Mouse (Mus musculus): ENCODE results near the gene Adamtsl1. TPM values are rescaled to one million over a fixed set of nuclear protein-coding genes. Genes with fewer than 3 reads are reported as not detected.

The Adamtsl1 gene
- polyA plus RNA-seq, 1 experiment from 2014 or later: 14.2 TPM

DNA sequence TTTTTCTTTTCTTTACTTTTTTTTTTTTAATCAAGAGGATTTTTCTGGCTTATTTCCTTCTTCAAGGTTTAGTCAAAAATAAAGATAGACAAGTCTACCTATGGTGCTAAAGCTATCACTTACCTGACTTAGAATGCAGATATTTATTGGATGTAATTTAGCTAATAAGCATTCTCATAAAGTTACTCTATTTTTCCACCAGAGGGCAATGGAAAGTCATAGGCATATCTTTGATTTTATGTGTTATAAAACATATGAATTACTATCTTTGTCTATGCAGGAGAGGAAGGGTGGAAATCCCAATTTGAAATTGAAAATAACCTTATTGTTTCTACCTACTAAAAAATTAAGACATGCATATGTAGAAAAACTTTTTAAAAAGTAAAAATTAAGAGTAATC is 418.2 kb downstream of the Adamtsl1 start:
- H3K27me3 ChIP-seq (ENCODE audit: insufficient read depth, low read length): no peaks in the 10 kb centered on the region
- no peaks in the 10 kb centered on the region for H3K4me1 ChIP-seq (ENCODE audit: insufficient read depth)
- peak; percentile 13 for DNase-seq
- H3K9me3 ChIP-seq (ENCODE audit: low read depth, low read length): no peaks in the 10 kb centered on the region
- ATAC-seq (ENCODE audit: insufficient read depth): no peak
- no peak overlapping the region for H3K27ac ChIP-seq (ENCODE audit: low read depth)
- no peaks in the 10 kb centered on the region for H3K36me3 ChIP-seq (ENCODE audit: insufficient read depth)
- TF ChIP-seq CTCF (IDR thresholded peaks at IDR 0.05; ENCODE audit: low read depth): peak; percentile 30
- H3K4me3 ChIP-seq (ENCODE audit: low read depth, low read length): no peak overlapping the region
- H3K9ac ChIP-seq: no peak overlapping the region
- no peak overlapping the region for H3K4me2 ChIP-seq

DNA sequence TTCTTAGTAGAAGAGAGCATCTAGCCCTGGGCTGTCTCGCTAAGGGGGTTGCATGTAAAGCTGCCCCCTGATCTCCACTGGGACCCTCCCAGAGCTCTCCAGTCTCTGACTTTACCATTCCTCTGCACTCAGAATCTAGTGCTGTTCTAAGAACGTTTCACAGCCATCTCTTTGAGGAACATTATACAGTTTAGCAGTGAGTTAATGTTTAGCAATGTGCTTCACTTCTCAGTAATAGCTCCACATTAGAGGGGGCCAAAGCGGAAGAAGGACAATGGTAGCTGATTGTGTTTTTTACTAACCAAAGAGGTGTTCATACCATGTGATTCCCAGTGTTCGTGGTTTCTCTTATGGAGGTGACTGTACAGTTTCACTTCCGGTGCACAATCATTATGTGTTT is 425.5 kb downstream of the Adamtsl1 start:
- DNase-seq (peak; percentile 9), ATAC-seq (ENCODE audit: insufficient read depth) (no peak)
- Histone ChIP-seq H3K36me3 (ENCODE audit: insufficient read depth) (no peaks in the 10 kb centered on the region), H3K4me2 (no peak overlapping the region), H3K9ac (no peak overlapping the region), H3K27ac (ENCODE audit: low read depth) (no peak overlapping the region), H3K4me1 (ENCODE audit: insufficient read depth) (no peaks in the 10 kb centered on the region), H3K9me3 (ENCODE audit: low read depth, low read length) (no peaks in the 10 kb centered on the region), H3K27me3 (ENCODE audit: insufficient read depth, low read length) (no peaks in the 10 kb centered on the region), H3K4me3 (ENCODE audit: low read depth, low read length) (no peak overlapping the region)
- 72% methylated on average over 5 of the region's 5 CpGs for WGBS
- TF ChIP-seq CTCF (IDR thresholded peaks at IDR 0.05; ENCODE audit: low read depth): no peak

DNA sequence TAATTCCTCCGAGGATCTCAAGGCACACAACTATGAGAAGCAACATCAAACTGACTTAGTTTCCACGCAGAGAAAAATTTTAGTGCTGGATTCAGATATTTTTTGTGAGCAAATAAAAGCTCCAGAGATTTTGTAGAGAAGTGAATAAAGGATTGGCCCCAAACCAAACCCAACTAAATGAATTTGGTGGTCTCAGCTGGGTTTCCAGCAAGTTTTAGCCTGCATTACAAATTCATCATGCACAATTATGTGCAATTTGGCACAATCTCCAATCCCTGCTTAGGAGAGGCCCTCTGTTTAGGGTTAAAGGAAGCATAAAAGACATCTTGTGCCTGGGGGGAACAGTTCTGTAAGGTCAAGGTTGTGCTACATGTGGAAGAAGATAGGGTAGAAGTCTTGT is 427.9 kb downstream of the Adamtsl1 start:
- Histone ChIP-seq H3K36me3 (ENCODE audit: insufficient read depth) (no peaks in the 10 kb centered on the region), H3K27ac (ENCODE audit: low read depth) (no peak overlapping the region), H3K9ac (no peak overlapping the region), H3K27me3 (ENCODE audit: insufficient read depth, low read length) (no peaks in the 10 kb centered on the region), H3K9me3 (ENCODE audit: low read depth, low read length) (no peaks in the 10 kb centered on the region), H3K4me1 (ENCODE audit: insufficient read depth) (no peaks in the 10 kb centered on the region), H3K4me3 (ENCODE audit: low read depth, low read length) (no peak overlapping the region), H3K4me2 (no peak overlapping the region)
- 72% methylated on average over 2 of the region's 2 CpGs for WGBS
- no peak for TF ChIP-seq CTCF (IDR thresholded peaks at IDR 0.05; ENCODE audit: low read depth)
- no peak for DNase-seq
- ATAC-seq (ENCODE audit: insufficient read depth): no peak

DNA sequence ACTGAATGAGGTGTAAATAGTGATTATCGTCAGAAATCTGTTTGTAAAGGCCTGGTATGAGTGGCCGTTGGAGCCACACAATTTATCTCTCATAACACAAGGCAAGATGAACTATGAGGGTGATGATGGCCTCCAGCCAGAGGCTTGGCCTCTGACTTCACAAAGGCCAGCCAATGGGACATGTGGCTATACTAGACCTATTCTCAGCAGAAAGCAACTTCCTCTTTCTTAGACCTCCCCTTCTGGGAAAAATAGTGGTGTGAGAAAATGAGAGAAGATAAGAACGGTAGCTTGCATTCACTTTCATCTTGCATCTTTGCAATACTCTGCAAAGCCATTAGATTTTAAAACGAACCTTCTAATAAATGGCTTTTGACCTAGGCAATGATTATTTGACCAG is 439.6 kb downstream of the Adamtsl1 start:
- Histone ChIP-seq H3K4me2 (no peak overlapping the region), H3K27ac (ENCODE audit: low read depth) (no peak overlapping the region), H3K27me3 (ENCODE audit: insufficient read depth, low read length) (no peaks in the 10 kb centered on the region), H3K36me3 (ENCODE audit: insufficient read depth) (no peaks in the 10 kb centered on the region), H3K4me3 (ENCODE audit: low read depth, low read length) (no peak overlapping the region), H3K4me1 (ENCODE audit: insufficient read depth) (no peaks in the 10 kb centered on the region), H3K9me3 (ENCODE audit: low read depth, low read length) (no peaks in the 10 kb centered on the region), H3K9ac (no peak overlapping the region)
- DNase-seq (peak; percentile 40), ATAC-seq (ENCODE audit: insufficient read depth) (no peak)
- TF ChIP-seq CTCF (IDR thresholded peaks at IDR 0.05; ENCODE audit: low read depth): no peak
- 44% methylated on average over 4 of the region's 4 CpGs for WGBS

DNA sequence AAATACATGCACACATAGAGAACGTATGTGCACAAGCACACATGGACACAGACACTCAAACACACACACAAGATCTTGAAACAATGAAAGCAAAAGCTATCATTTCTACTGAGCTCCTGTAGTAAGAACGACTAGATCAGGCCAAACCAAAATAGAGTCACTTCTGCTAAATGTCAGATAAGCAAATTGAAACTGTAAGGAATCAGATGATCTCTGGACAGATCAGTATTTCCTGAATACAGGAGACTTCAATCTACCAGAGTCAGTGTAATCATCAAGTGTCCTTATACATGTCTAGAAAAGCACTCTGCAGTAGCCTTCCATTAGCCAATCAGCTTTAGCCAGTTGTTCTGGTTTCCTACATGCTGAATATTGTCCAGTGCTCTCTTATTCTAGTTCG is 441.4 kb downstream of the Adamtsl1 start:
- no peaks in the 10 kb centered on the region for H3K4me1 ChIP-seq (ENCODE audit: insufficient read depth)
- no peaks in the 10 kb centered on the region for H3K27me3 ChIP-seq (ENCODE audit: insufficient read depth, low read length)
- H3K9me3 ChIP-seq (ENCODE audit: low read depth, low read length): no peaks in the 10 kb centered on the region
- 71% methylated on average over 3 of the region's 3 CpGs for WGBS
- no peak overlapping the region for H3K4me2 ChIP-seq
- TF ChIP-seq CTCF (IDR thresholded peaks at IDR 0.05; ENCODE audit: low read depth): no peak
- DNase-seq (no peak), ATAC-seq (ENCODE audit: insufficient read depth) (no peak)
- no peak overlapping the region for H3K9ac ChIP-seq
- no peak overlapping the region for H3K4me3 ChIP-seq (ENCODE audit: low read depth, low read length)
- no peaks in the 10 kb centered on the region for H3K36me3 ChIP-seq (ENCODE audit: insufficient read depth)
- H3K27ac ChIP-seq (ENCODE audit: low read depth): no peak overlapping the region

DNA sequence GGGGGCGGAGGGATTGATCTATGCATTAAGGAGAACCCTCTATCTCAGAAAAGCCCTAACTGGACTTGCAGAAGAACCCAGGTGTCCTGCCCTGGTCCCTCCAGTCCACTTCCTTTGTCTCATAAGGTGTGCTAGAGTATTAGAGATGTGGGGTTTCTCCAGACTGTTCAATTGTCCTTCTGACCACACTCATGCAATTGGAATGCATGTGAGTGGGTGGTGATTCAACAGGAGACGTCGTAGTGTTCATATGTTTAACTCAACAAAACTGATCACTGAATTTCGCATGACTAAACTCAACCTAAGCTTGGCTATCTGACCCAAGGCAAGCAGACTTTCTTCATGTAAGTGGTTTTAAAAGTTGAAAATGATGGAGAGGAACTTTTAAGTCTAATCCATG is 443.3 kb downstream of the Adamtsl1 start:
- Histone ChIP-seq H3K36me3 (ENCODE audit: insufficient read depth) (no peaks in the 10 kb centered on the region), H3K9me3 (ENCODE audit: low read depth, low read length) (no peaks in the 10 kb centered on the region), H3K4me1 (ENCODE audit: insufficient read depth) (no peaks in the 10 kb centered on the region), H3K4me2 (no peak overlapping the region), H3K27ac (ENCODE audit: low read depth) (no peak overlapping the region), H3K27me3 (ENCODE audit: insufficient read depth, low read length) (no peaks in the 10 kb centered on the region), H3K4me3 (ENCODE audit: low read depth, low read length) (no peak overlapping the region), H3K9ac (no peak overlapping the region)
- ATAC-seq (ENCODE audit: insufficient read depth) (no peak), DNase-seq (no peak)
- TF ChIP-seq CTCF (IDR thresholded peaks at IDR 0.05; ENCODE audit: low read depth): no peak
- 65% methylated on average over 4 of the region's 4 CpGs for WGBS

DNA sequence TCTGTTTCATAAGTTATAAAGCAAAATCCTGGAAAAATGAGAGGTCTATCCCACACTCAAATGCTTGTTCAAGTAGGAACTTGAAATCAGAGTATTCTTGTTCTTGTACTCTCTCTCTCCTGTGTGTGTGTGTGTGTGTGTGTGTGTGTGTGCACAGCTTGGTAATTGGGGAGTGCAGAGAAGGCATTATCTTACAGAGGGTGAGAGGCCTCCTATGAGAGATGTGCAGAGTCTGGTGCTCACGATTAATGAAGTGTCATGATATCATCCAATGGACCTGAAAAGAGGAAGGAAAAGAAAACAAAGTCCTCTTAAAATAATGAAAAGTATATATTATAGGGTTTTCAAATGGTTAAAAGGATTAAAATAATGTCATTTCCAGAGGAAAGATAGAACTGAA is 443.9 kb downstream of the Adamtsl1 start:
- H3K9me3 ChIP-seq (ENCODE audit: low read depth, low read length): no peaks in the 10 kb centered on the region
- 43% methylated on average over 1 of the region's 1 CpGs for WGBS
- H3K4me3 ChIP-seq (ENCODE audit: low read depth, low read length): no peak overlapping the region
- TF ChIP-seq CTCF (IDR thresholded peaks at IDR 0.05; ENCODE audit: low read depth): no peak
- H3K9ac ChIP-seq: no peak overlapping the region
- H3K4me2 ChIP-seq: no peak overlapping the region
- no peaks in the 10 kb centered on the region for H3K27me3 ChIP-seq (ENCODE audit: insufficient read depth, low read length)
- no peaks in the 10 kb centered on the region for H3K36me3 ChIP-seq (ENCODE audit: insufficient read depth)
- DNase-seq: no peak
- no peak overlapping the region for H3K27ac ChIP-seq (ENCODE audit: low read depth)
- H3K4me1 ChIP-seq (ENCODE audit: insufficient read depth): no peaks in the 10 kb centered on the region
- no peak for ATAC-seq (ENCODE audit: insufficient read depth)

DNA sequence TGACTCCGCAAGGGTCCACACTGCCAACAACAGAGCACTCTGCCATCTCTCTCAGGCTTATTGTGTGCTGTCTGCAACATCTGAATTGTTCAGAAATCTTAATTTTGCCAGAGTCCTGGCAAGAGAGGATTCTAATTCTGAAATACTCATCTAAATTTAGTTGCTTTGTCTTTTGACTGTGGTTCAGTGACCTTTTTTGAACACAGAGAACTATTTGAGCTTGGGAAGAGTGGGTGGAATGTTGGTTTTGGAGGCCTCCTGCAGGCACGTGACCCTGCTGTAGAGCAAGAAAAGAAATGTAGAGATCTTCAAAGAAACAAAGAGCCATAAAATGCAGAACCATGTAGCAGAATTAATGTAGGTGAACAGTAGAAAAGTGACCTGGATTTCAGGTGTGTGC is 445.0 kb downstream of the Adamtsl1 start:
- Histone ChIP-seq H3K4me3 (ENCODE audit: low read depth, low read length) (no peak overlapping the region), H3K4me1 (ENCODE audit: insufficient read depth) (no peaks in the 10 kb centered on the region), H3K27ac (ENCODE audit: low read depth) (no peak overlapping the region), H3K9ac (no peak overlapping the region), H3K4me2 (no peak overlapping the region), H3K27me3 (ENCODE audit: insufficient read depth, low read length) (no peaks in the 10 kb centered on the region), H3K9me3 (ENCODE audit: low read depth, low read length) (no peaks in the 10 kb centered on the region), H3K36me3 (ENCODE audit: insufficient read depth) (no peaks in the 10 kb centered on the region)
- ATAC-seq (ENCODE audit: insufficient read depth) (no peak), DNase-seq (no peak)
- no peak for TF ChIP-seq CTCF (IDR thresholded peaks at IDR 0.05; ENCODE audit: low read depth)
- WGBS: 78% methylated on average over 2 of the region's 2 CpGs
